Mouse (Mus musculus) E14TG2a.4 (cell line): Measurements from ENCODE around the gene Olfr945.

ENCODE experiments used
- CTCF ChIP-seq: conservative IDR thresholded peaks from 2 replicates; pipeline ENCODE4 v1.5.1; 2014; ENCODE audit warnings: low read length
- NANOG ChIP-seq: IDR thresholded peaks from 2 replicates; pipeline ENCODE4 v1.6.1; 2014; ENCODE audit warnings: borderline replicate concordance, low read length, mixed read lengths

- TF ChIP-seq CTCF (no peak), NANOG (no peak)
Measured at GRCm38 (mm10) chr9:39325945-39326344, 49.3 kb upstream of the Olfr945 start, which contains the start of gene Olfr948.
